Mouse (Mus musculus): ENCODE measurements around the gene Sdk1. TPM values are rescaled to one million over a fixed set of nuclear protein-coding genes. Genes with fewer than 3 reads are reported as not detected.
A peak's percentile ranks its signal among the peaks of the same experiment; 100 is the strongest.

The Sdk1 gene
- polyA plus RNA-seq, 1 experiment from 2014 or later: 2.0 TPM

- H3K27me3 ChIP-seq (replicated peaks; ENCODE audit: control insufficient read depth, insufficient read depth, low read length): no peaks in the 10 kb centered on the region; the same call in 1 of the 2 replicates
- no peak overlapping the region for H3K4me3 ChIP-seq (ENCODE audit: low read length)
- peaks cover 14% of the 10 kb centered on the region for H3K4me1 ChIP-seq (ENCODE audit: control insufficient read depth, insufficient read depth, low read depth, low read length)
- H3K9me3 ChIP-seq (ENCODE audit: control insufficient read depth, low read length): no peaks in the 10 kb centered on the region
- H3K27ac ChIP-seq (ENCODE audit: low read depth, low read length): no peak overlapping the region
- H3K4me2 ChIP-seq (ENCODE audit: low read length): no peak overlapping the region
- ATAC-seq: no peak
- no peak overlapping the region for H3K9ac ChIP-seq (ENCODE audit: low read depth, low read length)
- 87% methylated on average over 6 of the region's 6 CpGs for WGBS
- H3K36me3 ChIP-seq (ENCODE audit: control insufficient read depth, insufficient read depth, low read length): no peaks in the 10 kb centered on the region
Measured at GRCm38 (mm10) chr5:142111989-142112388, 870.7 kb downstream of the Sdk1 start.

- 17% methylated on average over 18 of the region's 18 CpGs for WGBS
Measured at GRCm38 (mm10) chr5:142113210-142114175, 872.2 kb downstream of the Sdk1 start.

GRCm38 (mm10) chr5:142127779-142128178 is 886.5 kb downstream of the Sdk1 start:
- no peaks in the 10 kb centered on the region for H3K27me3 ChIP-seq (replicated peaks; ENCODE audit: control insufficient read depth, insufficient read depth, low read length)
- no peak overlapping the region for H3K4me2 ChIP-seq (ENCODE audit: low read length)
- H3K9me3 ChIP-seq (ENCODE audit: control insufficient read depth, low read length): peaks cover 4% of the 10 kb centered on the region; the same call in 1 of the 2 replicates
- H3K9ac ChIP-seq (ENCODE audit: low read depth, low read length): no peak overlapping the region
- WGBS: 64% methylated on average over 4 of the region's 4 CpGs
- no peak overlapping the region for H3K27ac ChIP-seq (ENCODE audit: low read depth, low read length)
- no peaks in the 10 kb centered on the region for H3K4me1 ChIP-seq (ENCODE audit: control insufficient read depth, insufficient read depth, low read depth, low read length)
- no peak overlapping the region for H3K4me3 ChIP-seq (ENCODE audit: low read length)
- H3K36me3 ChIP-seq (ENCODE audit: control insufficient read depth, insufficient read depth, low read length): peaks cover 5% of the 10 kb centered on the region; the same call in 1 of the 2 replicates
- no peak for ATAC-seq

More at GRCm38 (mm10) chr5:142113210-142114175, 872.2 kb downstream of the Sdk1 start:
- Histone ChIP-seq H3K4me3 (ENCODE audit: low read length) (no peak overlapping the region), H3K9ac (ENCODE audit: low read depth, low read length) (no peak overlapping the region), H3K36me3 (ENCODE audit: control insufficient read depth, insufficient read depth, low read length) (no peaks in the 10 kb centered on the region), H3K27me3 (replicated peaks; ENCODE audit: control insufficient read depth, insufficient read depth, low read length) (no peaks in the 10 kb centered on the region; the same call in 1 of the 2 replicates), H3K27ac (ENCODE audit: low read depth, low read length) (no peak overlapping the region), H3K9me3 (ENCODE audit: control insufficient read depth, low read length) (no peaks in the 10 kb centered on the region), H3K4me2 (ENCODE audit: low read length) (no peak overlapping the region), H3K4me1 (ENCODE audit: control insufficient read depth, insufficient read depth, low read depth, low read length) (peaks cover 11% of the 10 kb centered on the region)
- peak; percentile 82 for ATAC-seq

GRCm38 (mm10) chr5:142128181-142128611 is 886.9 kb downstream of the Sdk1 start:
- WGBS: 42% methylated on average over 5 of the region's 5 CpGs
- Histone ChIP-seq H3K4me3 (ENCODE audit: low read length) (no peak overlapping the region), H3K27ac (ENCODE audit: low read depth, low read length) (no peak overlapping the region), H3K36me3 (ENCODE audit: control insufficient read depth, insufficient read depth, low read length) (peaks cover 5% of the 10 kb centered on the region; the same call in 1 of the 2 replicates), H3K9me3 (ENCODE audit: control insufficient read depth, low read length) (peaks cover 4% of the 10 kb centered on the region; the same call in 1 of the 2 replicates), H3K27me3 (replicated peaks; ENCODE audit: control insufficient read depth, insufficient read depth, low read length) (no peaks in the 10 kb centered on the region), H3K4me1 (ENCODE audit: control insufficient read depth, insufficient read depth, low read depth, low read length) (no peaks in the 10 kb centered on the region), H3K4me2 (ENCODE audit: low read length) (no peak overlapping the region), H3K9ac (ENCODE audit: low read depth, low read length) (no peak overlapping the region)
- ATAC-seq: no peak

GRCm38 (mm10) chr5:142130004-142130403 is 888.7 kb downstream of the Sdk1 start:
- no peaks in the 10 kb centered on the region for H3K36me3 ChIP-seq (ENCODE audit: control insufficient read depth, insufficient read depth, low read length)
- H3K9ac ChIP-seq (ENCODE audit: low read depth, low read length): no peak overlapping the region
- ATAC-seq: no peak
- no peak overlapping the region for H3K4me2 ChIP-seq (ENCODE audit: low read length)
- no peaks in the 10 kb centered on the region for H3K27me3 ChIP-seq (replicated peaks; ENCODE audit: control insufficient read depth, insufficient read depth, low read length)
- 0 out of 2 replicates have a peak, but pooled peaks cover under 1% of the 10 kb centered on the region for H3K4me1 ChIP-seq (ENCODE audit: control insufficient read depth, insufficient read depth, low read depth, low read length)
- 9% methylated on average over 2 of the region's 2 CpGs for WGBS
- H3K27ac ChIP-seq (ENCODE audit: low read depth, low read length): no peak overlapping the region
- H3K9me3 ChIP-seq (ENCODE audit: control insufficient read depth, low read length): no peaks in the 10 kb centered on the region
- H3K4me3 ChIP-seq (ENCODE audit: low read length): no peak overlapping the region

GRCm38 (mm10) chr5:142139978-142140377 is 898.7 kb downstream of the Sdk1 start:
- Histone ChIP-seq H3K4me3 (ENCODE audit: low read length) (no peak overlapping the region), H3K27ac (ENCODE audit: low read depth, low read length) (no peak overlapping the region), H3K9me3 (ENCODE audit: control insufficient read depth, low read length) (no peaks in the 10 kb centered on the region), H3K36me3 (ENCODE audit: control insufficient read depth, insufficient read depth, low read length) (no peaks in the 10 kb centered on the region), H3K27me3 (replicated peaks; ENCODE audit: control insufficient read depth, insufficient read depth, low read length) (no peaks in the 10 kb centered on the region), H3K4me2 (ENCODE audit: low read length) (no peak overlapping the region), H3K9ac (ENCODE audit: low read depth, low read length) (no peak overlapping the region), H3K4me1 (ENCODE audit: control insufficient read depth, insufficient read depth, low read depth, low read length) (peaks cover 4% of the 10 kb centered on the region; the same call in 1 of the 2 replicates)
- ATAC-seq: peak; percentile 68; the same call in 1 of the 2 replicates
- WGBS: 59% methylated on average over 7 of the region's 7 CpGs

GRCm38 (mm10) chr5:142149594-142149993 is 908.3 kb downstream of the Sdk1 start:
- ATAC-seq: no peak
- Histone ChIP-seq H3K4me3 (ENCODE audit: low read length) (no peak overlapping the region), H3K36me3 (ENCODE audit: control insufficient read depth, insufficient read depth, low read length) (peaks cover 6% of the 10 kb centered on the region; the same call in 1 of the 2 replicates), H3K9ac (ENCODE audit: low read depth, low read length) (no peak overlapping the region), H3K27ac (ENCODE audit: low read depth, low read length) (no peak overlapping the region), H3K27me3 (replicated peaks; ENCODE audit: control insufficient read depth, insufficient read depth, low read length) (no peaks in the 10 kb centered on the region), H3K4me2 (ENCODE audit: low read length) (no peak overlapping the region), H3K9me3 (ENCODE audit: control insufficient read depth, low read length) (peaks cover 7% of the 10 kb centered on the region; the same call in 1 of the 2 replicates), H3K4me1 (ENCODE audit: control insufficient read depth, insufficient read depth, low read depth, low read length) (no peaks in the 10 kb centered on the region)
- 70% methylated on average over 8 of the region's 8 CpGs for WGBS

GRCm38 (mm10) chr5:142150756-142151155 is 909.5 kb downstream of the Sdk1 start:
- H3K9ac ChIP-seq (ENCODE audit: low read depth, low read length): no peak overlapping the region
- no peaks in the 10 kb centered on the region for H3K4me1 ChIP-seq (ENCODE audit: control insufficient read depth, insufficient read depth, low read depth, low read length)
- no peak overlapping the region for H3K4me2 ChIP-seq (ENCODE audit: low read length)
- no peak for ATAC-seq
- H3K27me3 ChIP-seq (replicated peaks; ENCODE audit: control insufficient read depth, insufficient read depth, low read length): no peaks in the 10 kb centered on the region
- H3K4me3 ChIP-seq (ENCODE audit: low read length): no peak overlapping the region
- H3K9me3 ChIP-seq (ENCODE audit: control insufficient read depth, low read length): peaks cover 7% of the 10 kb centered on the region; the same call in 1 of the 2 replicates
- WGBS: 96% methylated on average over 4 of the region's 4 CpGs
- H3K27ac ChIP-seq (ENCODE audit: low read depth, low read length): no peak overlapping the region
- H3K36me3 ChIP-seq (ENCODE audit: control insufficient read depth, insufficient read depth, low read length): peaks cover 6% of the 10 kb centered on the region; the same call in 1 of the 2 replicates

Data from hindbrain, embryonic 16.5 days (tissue).